Mouse (Mus musculus) spleen, postnatal 10 days (tissue): ENCODE data around the gene Arrdc5.

Source experiments
- DNase-seq, 2 experiments: peaks; one replicate each; pipeline ENCODE4 v3.0.0; 2021 to 2022; ENCODE audit warnings: low spot score in 2 of 2

Gene Arrdc5

DNA sequence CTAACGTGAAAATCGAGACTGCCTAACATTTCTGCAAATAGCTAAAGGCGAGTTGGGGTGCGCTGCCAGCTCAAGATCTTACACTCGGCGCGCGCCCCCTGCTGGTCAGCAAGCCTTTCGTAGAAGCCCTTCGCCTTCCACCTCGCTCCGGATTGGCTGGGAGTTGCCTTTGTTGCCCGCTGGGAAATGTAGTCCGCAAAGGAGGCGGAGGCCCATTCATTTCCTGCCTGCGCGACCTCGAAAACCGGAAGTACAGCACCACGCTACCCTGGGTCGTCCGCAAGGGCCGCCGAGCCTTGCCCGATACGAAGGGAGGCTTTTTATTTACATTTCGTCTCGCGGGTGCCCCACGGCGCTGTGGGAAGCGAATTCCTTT is 44.2 kb downstream of the Arrdc5 start:
- peak; percentile 98 to 100 for DNase-seq

DNA sequence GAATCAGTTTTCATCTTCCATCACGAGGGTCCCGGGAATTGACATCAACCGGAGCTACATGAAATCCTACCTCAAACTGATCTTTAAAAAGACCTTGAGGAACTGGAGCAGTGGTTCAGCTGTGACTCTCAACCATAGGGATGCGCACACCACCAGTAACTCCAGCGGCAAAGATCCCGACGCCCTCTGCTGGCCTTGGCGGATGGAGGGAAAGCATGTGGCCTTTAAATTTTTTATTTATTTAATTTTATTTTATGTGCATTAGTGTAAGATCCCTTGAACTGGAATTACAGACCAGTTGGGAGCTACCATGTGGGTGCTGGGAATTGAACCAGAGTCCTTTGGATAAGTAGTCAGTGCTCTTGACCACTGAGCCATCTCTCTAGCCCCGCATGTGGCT is 44.7 kb downstream of the Arrdc5 start:
- peak in 1 of 2 experiments; percentile 52 for DNase-seq

DNA sequence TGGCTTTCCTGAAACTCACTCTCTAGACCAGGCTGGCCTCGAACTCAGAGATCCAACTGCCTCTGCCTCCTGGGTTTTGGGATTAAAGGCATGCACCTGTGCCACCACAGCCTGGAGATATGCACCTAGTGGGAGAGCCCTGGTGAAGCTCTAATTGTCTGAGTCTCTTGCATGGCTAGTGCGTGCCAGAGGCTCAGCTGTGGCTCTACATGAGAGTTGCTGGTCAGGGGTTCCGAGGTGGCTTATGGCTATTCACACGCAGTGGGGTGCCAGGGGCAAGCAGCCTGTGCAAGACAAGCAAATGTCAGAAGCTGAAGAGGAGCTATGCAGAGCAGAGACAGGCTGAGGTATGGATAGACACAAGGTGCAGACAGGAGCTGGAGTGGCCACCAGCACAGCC is 45.4 kb downstream of the Arrdc5 start:
- no peak for DNase-seq

DNA sequence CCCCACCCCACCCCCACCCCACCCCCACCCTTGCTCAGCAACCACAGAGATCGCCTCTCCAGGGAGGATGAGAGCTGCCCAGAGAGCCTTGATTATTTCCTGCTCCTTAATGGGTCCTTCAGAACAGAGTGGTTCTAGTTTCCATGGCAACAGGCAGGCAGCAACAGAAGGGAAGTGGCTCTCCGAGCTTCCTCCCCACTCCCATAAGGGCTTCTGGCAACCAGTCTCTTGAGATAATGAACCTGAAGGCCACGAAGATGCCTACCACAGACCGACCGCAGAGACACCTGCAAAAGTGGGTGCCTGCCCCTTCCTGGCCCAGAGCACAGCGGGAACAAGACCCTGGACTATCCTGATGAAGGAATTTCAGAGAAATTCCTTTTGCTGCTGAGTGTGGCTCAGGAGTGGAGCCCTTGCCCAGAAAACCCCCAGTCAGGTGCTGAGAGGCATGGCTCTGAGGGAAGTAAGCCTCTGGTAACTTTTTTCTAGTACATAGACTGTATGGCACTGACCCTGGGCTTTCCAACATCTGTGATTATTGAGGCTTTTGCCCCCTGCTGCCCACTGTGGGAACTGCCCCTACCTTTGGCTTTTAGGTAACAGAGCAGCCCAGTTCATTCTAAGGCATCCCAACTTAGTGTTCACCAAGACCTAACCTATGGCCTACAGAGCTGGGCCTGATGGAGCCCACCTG is 48.8 kb downstream of the Arrdc5 start:
- peak; percentile 59 to 84 for DNase-seq

DNA sequence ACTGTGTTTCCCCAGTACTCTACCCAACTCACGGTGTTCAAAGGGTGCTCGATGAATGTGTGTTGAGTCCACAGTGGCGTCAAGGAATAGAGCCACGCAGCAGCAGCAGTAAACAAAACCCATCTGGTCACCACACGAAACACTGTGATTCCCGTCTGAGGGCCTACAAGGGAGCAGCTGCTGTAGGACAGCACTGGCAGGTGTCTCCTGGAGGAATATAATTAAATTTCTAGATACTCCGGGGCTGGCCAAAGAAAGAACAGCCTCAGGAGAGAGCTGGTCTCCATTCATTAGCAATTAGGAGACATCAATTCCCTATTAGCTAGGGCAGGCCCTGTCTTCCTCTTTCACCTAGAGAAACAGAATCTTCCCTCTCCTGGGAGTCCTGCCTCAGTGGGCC is 54.5 kb downstream of the Arrdc5 start:
- DNase-seq: no peak
